Mouse (Mus musculus): Measurements from ENCODE around the gene Mastl.
A peak's percentile ranks its signal among the peaks of the same experiment; 100 is the strongest.

The Mastl gene

DNA sequence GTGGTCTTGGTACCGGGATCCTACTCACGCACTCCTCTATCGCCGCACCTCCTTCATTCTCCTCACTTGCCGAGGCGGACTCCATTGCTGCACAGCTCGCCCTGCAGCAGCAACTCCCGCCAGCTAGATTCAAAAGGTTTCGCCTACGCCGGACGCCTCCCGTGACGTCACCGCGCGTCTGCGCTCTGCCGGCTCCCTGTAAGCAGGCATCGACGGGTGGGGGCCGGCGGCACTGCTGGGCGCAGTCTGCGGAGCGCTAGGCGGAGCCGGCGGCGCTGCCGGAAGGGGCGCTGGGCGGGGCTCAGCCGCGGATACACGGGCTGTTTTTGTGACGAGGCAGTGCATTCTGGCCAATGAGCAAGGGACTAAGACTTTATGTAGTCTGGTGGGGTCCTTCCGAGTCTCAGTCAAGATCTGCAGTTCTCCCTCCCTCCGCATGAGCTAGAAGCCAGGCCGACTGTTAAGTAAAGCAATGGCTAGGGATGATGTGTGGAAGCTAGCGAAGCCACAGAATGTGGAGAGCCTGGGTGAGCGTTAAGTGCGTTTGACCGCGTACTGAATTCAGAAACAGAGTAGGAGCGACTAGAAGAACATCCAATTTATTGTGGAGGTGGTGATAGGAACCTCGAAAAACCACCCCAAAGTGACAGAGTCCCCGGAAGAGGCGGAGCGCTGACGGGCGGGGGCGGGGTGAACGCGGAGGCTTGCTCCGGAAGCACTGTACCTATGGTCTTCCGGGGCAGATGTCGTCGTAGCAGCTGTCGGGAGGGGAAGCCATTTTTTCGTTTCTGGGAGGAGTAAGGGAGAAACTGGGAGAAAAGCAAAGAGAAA is at the start of gene Mastl, which contains the start of gene Yme1l1:
Mastl (minus strand) TSS at position 248 of the 831 bp plus-strand sequence.
Yme1l1 (plus strand) TSS at position 593 of the 831 bp plus-strand sequence.
- peak; percentile 98 to 100 for DNase-seq

DNA sequence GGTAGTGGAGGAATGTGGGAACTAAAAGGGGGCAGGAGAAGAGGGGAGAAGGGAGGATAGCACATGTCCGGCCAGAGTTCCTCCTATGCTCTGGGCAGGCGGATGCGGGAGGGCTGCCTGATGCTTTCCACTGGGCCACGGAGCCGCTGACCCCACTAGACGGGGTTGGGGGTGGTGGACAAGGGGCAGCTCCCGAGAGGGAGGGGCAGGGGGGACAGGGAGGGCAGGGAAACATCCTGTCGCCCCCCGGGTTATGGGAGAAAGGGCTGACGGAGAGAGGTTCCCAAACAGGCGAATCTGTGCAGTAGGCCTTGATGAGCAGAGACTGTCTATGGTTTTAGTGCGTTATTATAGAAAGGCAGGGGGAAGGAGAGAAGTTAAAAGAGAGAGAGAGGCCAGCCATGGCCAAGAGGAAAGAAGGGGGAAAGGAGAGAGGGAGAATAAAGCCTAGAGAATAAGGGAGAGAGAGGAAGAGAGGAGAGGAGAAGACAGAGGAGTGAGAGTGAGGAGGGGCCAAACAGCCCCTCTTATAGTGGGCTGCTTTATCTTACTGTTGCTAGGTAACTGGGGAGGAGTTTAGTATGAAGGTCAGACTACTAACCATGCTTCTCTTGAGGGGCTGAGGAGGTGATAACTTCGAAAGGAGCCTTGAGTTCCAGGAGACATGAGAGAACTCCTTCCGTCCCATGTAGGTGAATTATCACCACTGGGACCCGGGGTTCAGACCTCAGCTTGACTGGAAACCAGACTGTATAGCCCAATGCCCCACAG is 47.3 kb upstream of the Mastl start:
- DNase-seq, result no peak

DNA sequence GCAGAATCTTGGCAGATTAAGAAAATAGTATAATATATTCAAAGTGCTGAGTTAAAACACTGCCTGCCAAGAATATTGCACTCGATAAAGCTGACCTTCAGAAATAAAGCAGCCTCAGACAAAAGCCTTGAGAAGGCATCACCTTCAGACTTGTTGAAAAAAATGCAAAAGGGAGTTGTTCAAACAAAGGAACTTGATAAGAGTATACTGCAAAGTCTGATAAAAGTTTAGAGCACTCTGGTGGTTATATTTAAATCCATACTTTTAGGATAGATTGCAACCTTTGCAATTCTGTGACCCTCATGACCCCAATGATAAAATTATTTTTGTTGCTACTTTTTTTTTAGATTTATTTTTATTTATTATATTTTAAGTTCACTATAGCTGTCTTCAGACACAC is 45.2 kb upstream of the Mastl start:
- DNase-seq, result no peak

DNA sequence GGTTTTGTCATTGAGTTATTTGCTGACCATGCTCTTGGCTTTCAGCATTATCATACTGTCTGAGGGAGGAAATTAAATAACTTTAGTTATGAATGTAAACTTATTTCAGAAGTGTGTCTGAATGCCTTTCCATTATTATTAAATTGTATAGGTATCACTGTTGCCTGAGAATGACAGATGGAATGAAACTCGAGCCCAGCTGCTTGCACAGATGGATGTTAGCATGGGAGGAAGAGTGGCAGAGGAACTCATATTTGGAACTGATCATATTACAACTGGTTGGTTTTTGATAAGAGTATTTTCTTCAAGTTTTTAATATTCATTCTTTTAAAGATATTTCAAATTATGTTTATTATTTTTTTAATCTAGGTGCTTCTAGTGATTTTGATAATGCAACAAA is 38.5 kb upstream of the Mastl start:
- DNase-seq, result no peak

DNA sequence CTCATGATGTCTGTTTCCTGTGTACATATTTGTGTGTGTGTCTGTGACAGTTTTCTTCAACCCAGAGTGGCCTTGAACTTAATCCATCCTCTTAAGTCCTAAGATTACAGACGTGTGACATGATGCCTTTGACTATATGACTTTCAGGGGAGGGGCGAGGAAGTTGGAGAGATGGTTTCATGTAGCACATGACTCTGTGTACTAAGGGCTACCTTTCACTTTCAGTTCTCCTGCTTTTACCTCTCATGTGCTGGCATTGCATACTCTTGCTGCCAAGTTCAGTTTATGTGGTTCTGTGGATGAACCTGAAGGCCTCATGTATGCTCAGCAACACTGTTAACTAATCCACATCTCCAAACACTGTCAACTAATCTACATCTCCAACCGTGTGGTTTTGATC is 16.5 kb upstream of the Mastl start:
- no peak for DNase-seq

DNA sequence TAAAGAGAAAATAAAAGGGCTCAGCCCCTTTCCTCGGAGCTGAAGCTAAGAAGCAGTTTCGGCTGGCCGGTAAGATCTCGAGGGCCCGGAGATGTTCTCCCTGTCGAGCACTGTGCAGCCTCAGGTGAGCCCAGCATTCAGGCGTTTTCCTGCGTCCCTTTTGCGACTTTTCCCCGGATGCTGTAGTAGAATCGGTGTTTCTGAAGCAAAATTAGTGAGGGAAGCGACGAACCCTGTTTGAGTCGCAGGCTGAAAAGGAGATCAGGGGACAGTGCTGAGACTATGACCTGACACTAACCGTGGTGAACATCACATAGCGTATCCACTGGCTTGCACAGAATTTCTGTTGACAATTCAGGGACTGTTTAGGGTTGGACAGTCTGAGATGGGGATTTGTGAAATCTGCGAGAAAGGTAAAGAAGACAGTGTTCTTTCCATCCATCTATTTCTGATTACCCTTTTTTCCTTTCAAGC is 821 bp upstream of the Mastl start:
- no peak for DNase-seq

DNA sequence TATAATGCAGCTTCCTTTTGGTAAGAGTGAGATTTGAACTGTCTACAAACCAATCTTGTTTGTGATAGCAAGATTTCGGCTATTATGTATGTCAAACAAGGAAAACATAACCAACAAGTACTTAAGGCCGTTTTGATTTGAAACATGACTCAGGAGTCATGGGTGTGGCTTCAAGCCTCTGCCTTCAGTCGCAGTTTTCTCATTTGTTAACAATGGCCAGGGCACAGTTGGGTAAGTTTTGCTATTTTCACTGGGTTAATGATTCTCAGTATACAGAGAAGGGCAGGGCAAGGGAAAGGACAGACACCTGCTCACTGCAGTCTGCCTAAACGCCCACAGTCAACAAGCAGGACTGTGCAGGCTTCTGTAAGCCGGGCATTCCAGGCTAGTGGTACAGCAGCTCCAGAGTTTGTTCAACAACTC is 614 bp downstream of the Mastl start:
- DNase-seq, result no peak

DNA sequence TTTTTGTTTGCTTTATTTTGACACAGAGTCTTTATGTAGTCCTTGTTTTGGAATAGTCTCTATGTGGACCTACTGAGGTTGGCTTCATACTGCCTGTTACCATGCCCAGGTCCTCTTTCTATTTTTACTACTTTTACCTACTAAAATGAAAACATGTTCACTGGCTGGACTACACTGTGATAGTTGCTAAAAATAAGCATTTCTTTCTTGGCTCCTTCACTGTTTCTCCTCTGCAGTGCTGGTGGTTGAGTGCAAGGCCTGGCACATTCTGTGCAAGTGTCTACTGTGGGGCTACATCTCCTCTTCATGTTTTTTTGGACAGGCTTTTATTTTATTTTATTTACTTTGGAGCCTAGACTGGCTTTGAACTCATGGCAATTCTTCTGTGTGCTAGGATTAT is 36.3 kb downstream of the Mastl start:
- DNase-seq, result no peak

DNA sequence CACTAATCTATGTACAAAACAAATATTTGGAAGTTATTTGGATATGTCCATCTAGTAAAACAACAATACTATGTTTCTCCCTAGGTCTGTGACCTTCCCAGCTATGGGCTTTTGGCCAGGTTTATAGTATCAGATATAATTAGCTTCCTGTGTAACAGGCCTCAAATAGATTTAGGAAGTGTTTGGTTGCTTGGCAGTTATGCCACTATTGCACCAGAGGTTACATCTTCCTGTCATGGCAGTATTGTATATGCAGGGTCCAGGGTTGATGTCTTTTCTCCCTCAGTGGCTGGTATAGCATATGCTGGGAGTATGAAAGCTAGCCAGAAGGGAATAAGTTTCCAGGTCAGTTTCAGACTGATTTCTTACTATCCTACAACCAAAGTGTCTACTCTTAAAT is 53.6 kb downstream of the Mastl start:
- no peak for DNase-seq

DNA sequence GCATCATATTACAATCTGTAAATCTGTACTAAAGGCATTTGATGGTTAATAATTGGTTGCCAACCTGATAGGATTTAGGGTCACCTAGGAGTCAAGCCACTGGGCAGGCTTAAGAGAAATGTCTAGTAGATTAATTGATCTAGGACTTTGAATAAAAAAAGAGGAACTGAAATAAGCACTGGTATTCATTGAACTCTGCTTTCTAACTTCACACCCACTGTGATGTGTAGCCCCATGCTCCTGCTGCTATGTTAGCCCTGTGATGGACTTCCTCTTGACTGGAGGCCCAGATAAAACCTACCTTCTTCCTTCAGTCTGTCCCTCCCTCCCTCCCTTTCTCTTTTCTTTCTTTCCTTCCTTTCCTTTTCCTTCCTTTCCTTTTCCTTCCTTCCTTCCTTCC is 58.8 kb downstream of the Mastl start:
- DNase-seq, result no peak

DNA sequence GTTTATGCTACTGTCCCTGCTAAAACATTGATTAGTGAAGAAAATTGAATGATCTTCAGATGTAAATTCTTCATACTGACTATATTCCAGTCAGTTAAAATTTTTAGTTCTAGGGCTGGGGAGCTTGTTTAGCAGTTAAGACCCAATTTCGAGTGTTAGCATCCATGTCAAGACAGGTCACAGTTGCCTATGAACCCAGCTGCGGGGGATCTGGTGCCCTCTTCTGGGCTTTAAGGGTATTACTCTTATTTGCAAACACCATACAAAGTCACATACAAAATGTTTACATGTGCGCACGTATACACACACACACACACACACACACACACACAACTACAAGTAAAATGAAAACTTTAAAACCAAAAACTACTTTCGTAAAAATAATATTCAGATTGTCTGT is 63.6 kb downstream of the Mastl start:
- peak in 1 of 2 experiments; percentile 39 for DNase-seq

DNA sequence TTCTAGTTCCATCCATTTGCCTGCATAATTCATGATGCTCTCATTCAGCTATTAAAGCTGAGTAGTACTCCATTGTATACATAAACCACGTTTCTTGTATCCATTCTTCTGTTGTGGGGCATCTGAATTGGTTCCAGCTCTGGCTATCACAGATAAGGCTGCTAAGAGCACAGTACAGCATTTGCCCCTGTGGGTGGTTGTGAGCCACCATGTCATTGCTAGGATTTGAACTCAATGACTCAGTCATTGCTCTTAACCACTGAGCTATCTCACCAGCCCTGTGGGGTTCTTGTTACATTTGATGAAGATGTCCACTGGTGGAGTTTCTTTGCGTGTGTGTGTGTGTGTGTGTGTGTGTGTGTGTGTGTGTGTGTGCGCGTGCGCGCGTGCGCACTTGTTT is 71.3 kb downstream of the Mastl start:
- DNase-seq, result no peak

DNA sequence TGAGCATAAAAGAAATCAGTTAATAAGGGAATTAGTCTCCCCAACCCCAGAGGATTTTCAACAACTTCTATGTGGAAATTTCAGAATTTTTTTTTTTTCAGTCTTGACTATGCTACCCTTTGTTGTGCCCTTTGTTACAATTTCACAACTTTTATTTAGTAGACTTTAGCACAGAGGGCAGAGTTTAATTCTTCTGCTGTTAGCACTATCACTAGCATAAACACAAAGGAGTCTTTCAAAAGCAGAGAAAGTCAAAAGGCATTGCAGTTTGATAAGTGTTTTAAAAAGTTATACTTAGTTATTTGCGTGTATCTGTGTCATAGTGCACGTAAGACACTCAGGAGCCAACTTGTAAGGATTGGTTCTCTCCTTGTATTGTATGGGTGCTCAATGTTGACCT is 77.2 kb downstream of the Mastl start:
- no peak for DNase-seq

DNA sequence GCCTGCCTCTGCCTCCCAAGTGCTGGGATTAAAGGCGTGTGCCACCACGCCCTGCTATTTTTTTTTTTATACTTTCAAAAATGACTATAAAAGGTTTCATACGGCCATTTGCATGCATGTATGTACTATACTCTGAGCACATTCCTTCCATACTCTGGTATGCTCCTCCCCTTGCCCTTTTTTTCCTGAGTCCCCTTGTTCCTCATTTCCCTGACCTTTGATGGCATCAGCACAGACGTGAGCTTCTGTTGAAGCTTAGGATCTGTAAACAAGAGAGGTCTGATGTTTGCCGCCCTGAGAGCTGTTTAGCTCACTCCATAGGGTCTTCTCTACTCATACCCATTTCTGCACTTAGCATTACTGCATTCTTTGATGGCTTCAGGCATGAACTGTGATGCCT is 78.1 kb downstream of the Mastl start:
- no peak for DNase-seq

DNA sequence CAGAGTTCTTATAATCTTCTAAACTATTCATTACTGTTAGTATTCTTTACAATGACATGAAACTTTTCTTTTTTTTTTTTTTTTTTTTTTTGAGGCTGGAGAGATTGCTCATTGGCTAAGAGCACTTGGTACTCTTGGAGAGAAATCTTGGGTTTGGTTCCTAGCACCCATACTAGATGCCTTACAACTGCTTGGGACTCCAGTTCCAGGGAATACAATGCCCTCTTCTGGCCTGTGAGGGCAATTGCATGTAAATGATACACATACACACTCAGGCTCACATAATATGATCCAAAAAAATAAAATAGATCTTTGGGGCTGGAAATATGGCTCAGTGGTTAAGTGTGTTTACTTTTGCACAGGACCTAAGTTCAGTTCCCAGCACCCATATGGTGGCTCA is 79.0 kb downstream of the Mastl start:
- no peak for DNase-seq

DNA sequence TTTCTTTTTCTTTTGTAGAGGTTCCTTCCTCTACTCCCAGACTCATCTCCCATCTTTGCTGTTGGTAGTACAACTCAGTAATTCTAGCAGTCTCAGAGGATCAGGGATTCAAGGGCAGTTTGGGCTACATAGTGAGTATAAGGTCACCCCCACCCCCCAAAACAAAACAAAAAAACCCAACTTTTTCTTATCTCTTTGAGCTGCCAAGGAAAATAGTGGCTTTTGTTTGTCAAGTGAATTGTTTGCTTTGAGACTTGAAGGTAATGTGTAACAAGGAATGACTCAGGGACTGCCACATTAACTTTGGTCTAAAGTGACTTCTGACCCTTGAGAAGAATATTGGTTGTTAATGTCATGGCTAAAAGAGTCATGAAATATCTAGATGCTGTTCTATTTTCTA is 80.0 kb downstream of the Mastl start:
- DNase-seq, result no peak

DNA sequence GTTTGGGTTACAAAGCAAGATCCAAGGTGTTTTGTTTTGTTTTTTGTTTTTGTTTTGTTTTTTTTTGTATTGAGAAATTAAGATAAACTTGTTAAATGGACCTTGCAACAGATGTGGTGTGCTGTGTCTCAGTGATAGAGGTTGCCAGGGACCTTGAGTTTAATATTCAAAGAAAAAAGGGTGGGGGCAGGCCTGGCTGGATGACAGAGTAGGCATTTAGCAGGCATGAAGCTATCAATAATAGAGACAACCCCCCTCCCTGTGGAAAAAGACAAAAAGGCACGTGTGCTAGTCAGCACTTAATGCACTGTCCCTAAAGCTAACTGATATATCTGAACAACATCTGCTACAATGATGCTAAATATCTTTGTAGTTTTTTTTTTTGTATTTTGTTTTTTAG is 84.4 kb downstream of the Mastl start:
- DNase-seq, result no peak

DNA sequence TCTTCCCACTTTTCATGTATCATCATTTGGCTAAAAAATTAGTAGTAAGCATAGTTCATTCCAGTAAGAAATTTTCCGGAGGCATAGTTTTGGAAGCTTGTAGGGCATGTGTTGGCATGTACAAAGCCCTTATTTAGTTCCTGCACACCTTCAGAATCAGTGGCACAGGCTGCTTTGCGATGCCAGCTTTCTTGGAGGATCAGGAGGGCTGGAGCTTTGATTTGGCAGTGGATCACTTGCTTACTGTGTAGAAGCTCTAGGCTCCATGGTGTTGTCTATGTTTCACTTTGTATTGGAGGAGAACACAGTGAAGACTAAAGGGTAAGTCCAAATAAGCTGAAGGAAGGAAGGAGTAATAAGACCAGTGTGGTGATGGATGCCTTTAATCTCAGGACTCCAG is 85.3 kb downstream of the Mastl start:
- DNase-seq, result no peak

DNA sequence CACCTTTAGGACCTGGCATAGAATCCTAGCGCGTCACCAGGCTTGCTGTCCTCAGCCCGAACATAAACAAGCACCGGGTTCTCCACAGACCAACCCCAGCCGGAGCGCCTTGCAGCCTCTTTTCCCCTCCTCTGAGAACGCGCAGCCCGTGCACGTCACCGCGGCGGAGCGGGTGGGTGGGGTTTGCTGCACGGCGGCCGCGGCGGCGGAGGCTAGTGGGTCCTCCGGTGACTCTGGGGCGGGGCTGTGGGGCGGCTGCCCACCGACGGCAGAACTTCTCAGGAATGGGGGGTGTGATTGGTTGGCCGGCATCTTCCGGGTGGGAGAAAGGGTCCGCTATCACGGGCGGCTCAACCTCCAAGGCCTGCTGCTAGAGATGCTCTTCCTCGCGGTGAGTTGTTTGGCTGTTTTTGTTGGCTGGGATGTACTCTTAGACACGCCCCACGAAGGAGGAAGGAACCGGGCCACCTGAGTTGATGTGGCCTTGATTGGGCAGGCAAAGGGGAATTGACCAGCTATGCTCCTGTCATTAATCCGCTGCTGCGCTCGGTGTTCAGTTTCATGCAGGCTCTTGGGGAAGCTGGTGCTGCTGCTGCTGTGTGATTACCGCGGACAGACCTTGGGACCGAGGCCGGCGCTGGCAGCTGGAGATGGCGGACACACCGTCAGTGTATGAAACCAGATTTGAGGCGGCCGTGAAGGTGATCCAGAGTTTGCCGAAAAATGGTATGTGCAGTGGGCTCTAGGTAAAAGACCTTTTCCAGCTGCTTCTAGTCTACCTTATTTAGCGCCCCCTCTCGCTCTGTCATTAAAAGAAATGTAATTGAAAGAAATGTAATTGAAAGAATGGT is 86.7 kb downstream of the Mastl start:
- peak; percentile 95 to 96 for DNase-seq

DNA sequence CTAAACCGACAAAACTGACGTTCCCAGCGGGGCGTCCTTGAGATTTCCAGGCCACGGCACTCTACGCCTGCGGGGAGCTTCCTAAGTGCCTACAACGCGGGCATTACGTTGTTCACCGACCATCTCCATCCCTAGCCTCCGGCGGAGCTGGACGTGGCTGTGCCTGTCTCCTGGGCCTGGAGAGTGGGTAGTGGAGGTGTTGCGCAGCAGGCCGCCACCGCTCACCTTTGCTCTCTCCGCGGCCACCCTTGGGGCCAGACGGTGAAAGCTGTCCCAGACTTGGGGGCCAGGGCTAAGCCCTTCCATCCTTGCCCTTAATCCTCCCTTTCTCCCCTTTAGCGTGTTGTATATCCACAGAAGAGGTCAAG is 87.5 kb downstream of the Mastl start:
- no peak for DNase-seq

DNA sequence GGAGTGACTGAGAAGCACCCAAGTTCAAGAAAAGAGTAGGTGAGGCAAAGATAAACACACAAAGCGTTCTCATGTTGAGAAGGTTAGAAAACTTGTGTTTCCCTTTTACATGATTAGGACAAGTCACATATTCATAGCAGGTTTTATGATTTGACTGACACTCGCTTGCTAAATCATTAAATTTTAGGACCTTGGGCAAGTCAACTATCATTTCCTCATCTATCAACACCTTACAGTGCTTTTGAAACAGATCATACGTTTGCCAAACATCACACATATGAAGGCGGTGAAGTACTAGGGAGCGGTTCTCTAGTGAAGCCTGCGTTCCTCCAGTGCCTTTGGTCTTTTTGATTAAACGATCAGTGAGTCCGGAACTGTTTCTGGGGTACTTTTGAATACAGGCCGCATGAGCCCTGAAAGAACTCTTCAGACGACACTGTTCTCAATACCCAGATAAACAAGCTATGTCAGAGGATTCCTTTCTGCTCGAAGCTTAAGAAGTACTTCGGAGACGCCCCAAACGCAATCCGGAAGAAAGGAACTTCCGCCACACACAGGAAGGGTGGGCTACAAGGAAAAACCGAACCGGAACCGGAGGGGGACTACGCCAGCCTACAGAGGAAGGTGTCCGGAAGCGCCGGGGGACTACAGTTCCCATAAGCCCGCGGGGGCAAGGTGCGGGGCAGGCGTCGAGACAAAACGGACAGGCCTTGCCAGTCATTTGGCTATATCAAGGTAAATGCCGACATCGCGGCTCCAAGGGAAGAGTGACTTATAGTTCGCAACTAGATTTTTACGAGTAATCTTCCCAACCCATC is 88.1 kb downstream of the Mastl start, which contains the start of gene Acbd5:
Acbd5 (plus strand) TSS at position 616 of the 818 bp plus-strand sequence.
- peak; percentile 96 to 97 for DNase-seq

Data from lung, postnatal 4 days (tissue).